Mouse (Mus musculus): ENCODE results near the gene Ncam1. TPM values are rescaled to one million over a fixed set of nuclear protein-coding genes. Genes with fewer than 3 reads are reported as not detected.

Gene Ncam1
- total RNA-seq, 2 experiments from 2014 or later, result 11.2 to 17.6 TPM

DNA sequence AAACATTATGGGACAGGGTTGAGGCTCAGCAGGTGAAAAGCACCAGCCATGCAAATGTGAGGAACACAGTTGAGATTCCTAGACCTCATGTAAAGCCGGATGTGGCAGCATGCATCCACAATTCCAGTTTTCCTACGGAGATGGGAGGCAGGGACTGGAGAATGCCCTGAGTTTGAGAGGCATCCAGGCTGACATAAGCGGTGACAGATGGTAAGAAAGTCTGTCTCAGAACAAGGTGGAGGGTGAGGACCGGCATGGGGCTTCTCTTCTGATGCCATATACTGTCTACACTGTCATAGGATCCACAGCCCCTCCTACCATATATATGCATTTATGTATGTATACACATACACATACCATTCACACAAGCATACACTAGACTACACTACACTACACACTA is 221.6 kb downstream of the Ncam1 start:
- intact Hi-C loops (cut with DNase I), result no loop called here
- no peak for DNase-seq

DNA sequence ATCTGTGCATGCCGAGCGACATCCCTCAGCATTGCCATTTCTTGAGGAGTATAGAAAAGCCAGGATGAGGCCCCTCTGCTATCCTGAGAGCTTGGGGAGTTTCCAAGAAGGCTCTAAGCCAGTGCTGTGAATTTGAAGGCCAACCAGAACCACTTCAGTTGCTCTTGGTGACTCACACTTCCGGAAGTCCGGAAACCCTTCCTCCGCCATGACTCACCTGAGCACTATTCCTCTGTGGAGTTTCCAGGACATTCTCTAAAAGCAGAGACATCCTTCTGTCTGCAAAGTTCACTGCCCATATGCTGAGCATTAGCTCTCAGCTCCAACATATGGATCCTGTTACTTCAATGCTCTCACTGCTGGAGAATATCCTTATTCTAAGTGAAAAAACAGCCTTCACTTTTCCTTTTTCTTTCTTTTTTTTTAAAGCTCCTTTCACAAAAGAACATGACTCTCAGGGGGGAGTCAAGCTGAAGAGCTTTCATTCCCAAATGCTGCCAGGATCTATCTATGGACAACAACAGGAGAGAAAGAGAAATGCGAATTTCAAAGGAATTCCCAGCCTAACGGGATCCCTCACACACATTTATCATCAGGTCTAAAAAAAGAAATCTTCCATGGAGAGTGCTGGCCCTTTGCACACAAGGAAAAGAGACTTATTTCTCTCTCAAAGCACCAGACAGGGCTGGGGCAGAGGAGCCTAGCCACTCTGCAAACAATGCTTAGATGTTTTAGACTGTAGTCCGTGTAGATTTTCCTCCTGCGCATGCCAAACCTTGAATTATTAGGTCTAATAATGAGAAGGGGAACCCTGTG is 226.8 kb downstream of the Ncam1 start:
- intact Hi-C loops (cut with DNase I), result no loop called here
- DNase-seq, result no peak

DNA sequence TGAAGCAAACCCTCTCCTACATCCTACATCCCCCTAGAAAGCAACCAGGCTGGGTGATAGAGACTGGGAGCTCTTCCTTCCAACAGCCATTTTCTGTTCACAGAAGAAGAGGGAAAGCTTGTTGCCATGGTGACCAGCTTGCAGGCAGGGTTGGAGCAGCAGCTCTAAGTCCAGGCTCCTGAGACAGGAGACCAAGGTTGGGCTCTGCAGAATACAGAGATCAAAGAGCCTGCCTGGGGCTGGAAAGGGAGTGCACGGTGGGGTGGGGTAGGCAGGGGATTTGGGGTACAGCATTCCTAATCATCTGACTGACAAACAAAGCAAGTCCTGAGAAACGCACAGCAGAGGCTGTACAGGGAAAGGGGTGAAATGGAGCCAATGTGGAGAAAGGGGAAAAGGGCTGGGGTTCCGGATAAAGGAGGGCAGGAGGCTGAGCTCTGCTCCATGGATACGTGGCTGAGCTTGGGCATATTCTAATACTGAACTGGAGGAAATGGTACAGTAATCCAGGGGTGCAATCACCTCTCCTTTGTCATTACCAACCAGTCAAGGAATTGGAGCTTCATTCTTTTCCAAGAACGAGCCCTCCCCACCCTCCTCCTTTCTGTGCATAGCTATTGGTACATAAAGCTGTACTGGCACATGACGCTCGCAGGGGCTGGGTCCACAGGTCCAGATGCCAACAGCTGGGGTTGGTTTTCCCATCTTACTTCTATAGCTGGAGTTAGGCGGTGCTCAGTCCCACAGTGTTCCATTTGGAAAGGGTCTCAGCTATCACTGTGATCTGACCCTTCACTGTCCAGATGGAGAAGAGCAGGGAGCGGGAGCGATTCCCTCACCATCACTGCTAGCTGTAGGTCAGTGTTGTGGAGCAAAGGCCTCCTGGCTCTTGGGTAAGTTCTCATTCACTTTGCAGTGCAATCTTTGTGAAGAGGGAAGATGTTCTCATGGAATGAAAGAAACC is 227.7 kb downstream of the Ncam1 start:
- intact Hi-C loops (cut with DNase I), result no loop called here
- DNase-seq, result no peak

DNA sequence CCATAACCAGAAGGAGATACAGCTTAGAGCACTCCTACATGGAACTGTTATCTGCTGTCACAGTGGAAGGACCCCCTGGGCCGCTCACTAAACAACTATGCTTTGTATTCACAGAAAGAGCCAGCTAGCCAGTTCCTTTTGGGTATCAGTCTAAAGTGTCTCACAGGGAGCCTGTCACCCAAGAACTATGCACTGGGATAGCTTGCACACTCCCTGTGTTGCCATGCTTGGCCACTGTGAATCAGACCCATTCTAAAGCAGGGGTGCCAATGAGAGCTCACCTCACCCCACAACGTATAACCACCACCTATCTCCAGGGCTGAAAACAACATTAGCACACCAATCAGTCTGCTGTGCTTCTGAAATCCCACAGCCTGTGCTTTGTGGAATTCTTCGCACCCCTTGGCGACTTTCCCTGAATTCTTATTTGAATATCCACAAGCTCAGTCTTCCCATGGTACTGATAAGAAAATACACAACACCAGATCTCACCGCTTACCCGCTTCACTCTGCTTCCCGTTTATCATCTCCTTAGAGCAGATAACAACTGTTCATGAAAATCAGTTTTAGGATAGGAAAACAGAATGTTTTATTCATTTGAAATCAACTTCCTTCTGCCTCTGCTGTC is 228.6 kb downstream of the Ncam1 start:
- intact Hi-C loops (cut with DNase I), result no loop called here
- DNase-seq, result no peak

DNA sequence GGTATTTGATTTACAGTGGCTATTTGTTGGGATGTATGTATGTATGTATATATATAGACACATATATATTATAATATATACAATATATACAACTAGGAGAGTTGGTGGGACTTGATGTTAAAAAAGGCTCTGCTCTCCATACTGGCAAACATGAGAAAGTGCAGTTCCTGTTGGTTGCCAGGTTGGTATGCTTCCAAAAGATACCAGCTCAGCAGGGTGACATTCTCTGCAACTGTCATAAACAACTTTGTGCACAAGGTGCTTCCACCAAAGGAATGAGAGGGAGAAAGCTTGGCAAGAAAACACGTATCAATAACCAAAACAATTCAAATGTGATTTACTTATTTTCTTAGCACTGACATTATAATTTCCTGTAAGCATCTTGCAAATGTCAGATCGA is 232.9 kb downstream of the Ncam1 start:
- no peak for DNase-seq
- intact Hi-C loops (cut with DNase I), result no loop called here

DNA sequence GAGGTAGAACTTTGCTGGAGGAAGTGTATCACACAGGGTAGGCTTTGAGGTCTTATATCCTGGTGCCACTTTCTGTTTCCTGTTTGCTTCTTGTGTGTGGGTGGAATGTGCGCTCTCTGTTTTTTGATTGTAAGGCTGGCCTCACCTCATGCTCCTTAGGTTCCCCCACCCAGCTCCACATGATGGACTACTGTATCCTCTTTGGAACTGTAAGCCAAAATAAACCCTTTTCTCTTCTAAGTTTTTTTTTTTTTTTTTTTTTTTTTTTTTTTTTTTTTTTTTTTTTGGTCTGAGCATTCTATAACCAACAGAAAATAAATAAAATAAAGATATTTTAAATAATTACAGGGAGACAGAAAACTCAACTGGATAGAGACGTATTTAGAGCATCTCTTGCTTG is 239.8 kb downstream of the Ncam1 start:
- intact Hi-C loops (cut with DNase I), result no loop called here
- no peak for DNase-seq

DNA sequence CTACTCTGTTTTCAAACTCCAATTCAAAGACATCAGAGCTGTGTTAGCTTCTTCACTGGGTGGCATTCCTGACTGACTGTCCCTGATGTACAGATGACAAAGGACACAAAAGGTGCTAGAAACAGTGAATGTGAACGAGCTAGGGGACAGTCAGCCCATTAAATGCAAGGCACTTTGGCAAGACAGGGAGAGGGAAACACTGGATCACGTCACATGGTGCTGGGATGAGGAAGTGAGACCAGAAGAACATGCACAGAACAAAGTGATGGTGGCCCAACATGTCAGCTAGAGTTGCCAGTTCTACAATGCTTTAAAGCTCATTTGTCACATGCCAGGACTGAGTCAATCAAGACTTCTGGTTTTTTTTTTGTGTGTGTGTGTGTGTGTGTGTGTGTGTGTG is 247.4 kb downstream of the Ncam1 start:
- intact Hi-C loops (cut with DNase I), result no loop called here

DNA sequence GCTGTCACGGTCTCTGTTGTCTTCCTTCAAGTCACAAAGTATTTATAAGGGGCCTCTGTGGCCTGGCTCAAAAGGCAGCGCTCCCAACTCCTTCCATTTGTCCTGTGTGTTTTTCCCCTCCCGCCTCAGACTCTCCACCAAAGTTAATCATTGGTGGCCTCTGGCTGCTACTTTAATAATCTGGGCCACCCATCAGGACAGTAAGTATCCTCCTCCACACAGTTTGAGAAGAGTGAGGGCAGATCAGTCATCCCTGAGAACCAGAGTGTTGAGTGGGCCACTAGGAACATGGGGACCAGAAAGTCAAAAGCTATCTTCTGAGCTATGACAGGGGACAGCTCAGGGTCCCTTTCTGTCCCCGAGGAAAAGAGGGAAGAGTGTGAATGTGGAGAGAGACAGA is 256.1 kb downstream of the Ncam1 start:
- intact Hi-C loops (cut with DNase I), result no loop called here
- no peak for DNase-seq

More for the DNA sequence above, 247.4 kb downstream of the Ncam1 start:
- DNase-seq, result no peak

DNA sequence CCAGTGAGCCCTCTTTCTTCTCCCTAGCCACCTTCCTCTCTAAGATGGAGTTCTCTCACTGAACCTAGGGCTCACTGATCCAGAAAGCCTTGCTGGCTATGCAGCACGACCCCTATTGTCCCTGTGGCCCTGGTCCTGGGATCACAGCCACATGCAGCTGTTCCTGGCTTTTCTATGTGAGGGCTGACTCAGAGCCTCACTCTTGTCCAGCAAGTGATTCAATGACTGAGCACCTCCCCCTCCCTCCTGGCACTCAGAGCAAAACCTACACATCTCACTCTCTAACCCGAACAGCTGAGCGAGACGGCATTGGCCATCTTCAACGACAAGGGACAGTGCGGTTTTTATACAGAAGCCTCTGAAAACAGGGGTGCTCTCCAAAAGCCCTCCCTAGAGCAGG is 260.9 kb downstream of the Ncam1 start:
- intact Hi-C loops (cut with DNase I), result no loop called here
- peak in 1 of 2 experiments; percentile 27 for DNase-seq

DNA sequence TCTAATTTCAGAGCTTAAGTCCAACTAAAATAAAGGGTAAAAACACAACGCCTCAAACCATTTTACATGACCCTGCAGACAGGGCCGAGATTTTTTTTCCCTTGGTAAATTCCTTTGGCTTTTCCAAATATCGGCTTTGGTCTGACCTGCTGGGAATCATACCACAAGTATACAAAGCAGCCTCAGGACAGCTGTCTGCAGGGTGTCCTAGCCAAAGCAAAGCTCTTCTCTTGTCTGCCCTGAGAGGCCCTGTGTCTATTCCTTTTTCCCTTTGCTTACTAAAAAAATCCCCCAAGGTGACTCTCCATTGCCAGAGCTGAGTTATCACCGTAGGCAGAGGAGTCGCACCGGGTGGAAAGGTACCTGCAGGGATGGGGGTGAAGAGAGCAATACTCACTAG is 262.1 kb downstream of the Ncam1 start:
- no peak for DNase-seq
- intact Hi-C loops (cut with DNase I), result no loop called here

DNA sequence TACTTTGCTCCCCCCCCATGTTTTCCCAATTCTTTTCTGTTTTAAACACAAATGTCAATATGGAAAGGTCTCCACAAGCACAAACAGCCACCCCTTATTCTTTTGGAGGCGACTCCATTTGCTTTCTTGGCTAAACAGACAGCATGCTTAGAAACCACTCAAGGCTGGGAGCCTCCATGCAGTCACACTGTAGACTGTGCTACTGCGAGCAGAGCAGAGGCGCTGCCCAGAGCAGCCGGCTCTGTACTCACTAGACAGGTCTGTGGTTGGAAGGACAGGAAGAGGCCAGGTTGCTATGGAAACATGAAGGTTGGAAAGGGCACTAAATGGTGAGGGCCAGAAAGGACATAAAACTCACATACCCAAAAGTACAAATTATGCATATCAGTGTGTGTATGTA is 263.8 kb downstream of the Ncam1 start:
- DNase-seq, result no peak

DNA sequence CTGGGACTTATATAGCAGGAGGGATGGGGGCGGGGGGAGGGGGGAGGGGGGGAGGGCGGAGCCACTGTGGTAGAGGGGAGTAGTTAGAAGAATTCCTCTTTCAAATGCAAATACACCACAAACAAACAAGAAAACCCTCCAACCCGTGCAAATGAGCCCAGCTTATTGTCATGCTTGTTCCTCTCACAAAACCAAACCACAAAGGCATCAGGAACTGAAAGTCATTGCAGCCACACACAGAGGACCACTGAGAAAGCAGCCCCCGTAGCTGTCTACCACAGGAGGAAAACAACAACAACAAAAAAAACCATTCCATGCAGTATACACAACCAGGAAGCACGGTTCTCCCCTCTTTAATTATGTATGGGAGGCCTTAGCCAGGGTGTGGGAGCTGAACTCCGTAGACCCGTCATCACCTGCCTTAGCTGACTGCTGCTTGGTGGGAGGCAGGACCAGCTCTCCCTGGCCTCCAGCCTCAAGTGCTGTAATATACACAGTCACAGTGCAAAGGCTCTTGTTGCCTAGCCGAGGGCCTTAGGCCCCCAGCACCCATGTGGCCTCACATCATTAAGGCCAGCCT is 264.7 kb downstream of the Ncam1 start:
- DNase-seq, result no peak
- intact Hi-C loops (cut with DNase I), result no loop called here

More for the DNA sequence above, 263.8 kb downstream of the Ncam1 start:
- intact Hi-C loops (cut with DNase I), result no loop called here

DNA sequence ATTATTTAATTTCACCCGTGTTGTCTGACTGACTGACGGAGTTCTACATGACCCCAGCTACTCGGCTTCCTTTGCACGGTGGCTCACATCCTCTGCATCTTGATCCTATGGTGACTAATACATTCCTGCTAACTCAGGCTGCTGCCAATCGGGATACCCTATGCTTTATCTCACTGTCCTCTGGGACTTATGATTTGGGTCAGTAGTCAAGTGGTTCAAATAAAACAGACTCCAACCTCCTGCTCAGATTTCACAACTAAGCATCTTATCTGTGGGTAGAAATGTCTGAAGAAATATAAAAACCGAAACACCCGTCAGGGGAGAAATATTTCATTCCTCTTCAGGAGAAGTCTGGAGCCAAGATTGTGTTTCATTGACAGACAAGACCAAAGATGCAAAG is 265.3 kb downstream of the Ncam1 start:
- DNase-seq, result no peak
- intact Hi-C loops (cut with DNase I), result no loop called here

DNA sequence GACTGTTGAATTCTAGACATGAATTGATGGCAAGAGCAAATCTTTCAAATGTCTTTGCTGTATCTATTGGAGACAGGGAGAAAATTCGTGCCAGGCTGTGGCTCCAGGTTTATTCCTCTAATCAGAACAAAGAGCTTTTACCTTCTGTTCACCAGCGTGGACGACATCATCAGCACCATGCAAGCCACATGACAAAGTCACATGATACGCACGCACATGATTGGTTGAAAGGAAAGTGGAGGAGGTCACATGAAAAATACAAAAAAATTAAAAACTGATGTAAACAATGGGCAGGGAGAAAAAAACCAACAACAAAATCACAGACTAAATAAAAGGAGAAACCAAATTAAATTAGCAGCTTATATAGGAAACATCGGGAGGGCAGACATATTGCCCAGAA is 266.9 kb downstream of the Ncam1 start:
- no peak for DNase-seq
- intact Hi-C loops (cut with DNase I), result no loop called here

DNA sequence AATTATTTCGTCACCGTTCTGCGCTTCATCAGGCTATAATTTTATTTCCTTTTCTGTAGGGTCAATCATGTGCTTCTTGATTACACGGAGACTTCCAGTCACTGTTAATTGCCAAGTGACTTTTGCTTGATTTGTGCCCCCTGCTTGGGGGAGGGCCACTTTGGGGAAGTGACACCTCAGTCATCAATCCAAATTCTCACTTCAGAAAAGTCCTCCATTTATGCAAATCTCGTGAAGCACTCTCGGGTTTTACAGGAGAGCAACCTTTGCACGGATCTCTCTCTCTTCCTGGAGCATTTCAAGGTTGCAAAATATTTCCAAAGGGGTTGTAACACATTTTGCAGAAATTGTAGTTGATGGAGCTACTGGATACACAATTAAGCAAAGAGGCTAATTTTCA is 267.5 kb downstream of the Ncam1 start:
- DNase-seq, result no peak
- intact Hi-C loops (cut with DNase I), result no loop called here

DNA sequence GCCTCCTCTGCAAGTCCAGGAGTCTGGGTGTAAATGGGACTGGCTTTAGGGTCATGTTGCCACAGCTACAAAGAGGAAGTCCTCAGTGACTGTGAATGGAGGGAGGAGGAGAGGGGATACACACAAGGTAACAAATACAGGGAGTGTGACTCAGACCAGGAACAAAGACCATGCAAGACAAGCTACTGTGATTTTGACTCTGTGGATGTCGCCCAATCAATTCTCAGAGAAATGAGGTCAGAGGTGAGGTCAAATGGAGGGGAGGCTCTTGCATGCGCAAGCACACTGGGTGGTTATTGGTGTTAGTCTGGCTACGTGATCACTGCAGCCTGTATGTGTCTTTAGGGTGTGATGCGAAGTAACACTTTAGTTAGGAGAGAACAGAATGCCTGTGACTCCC is 268.0 kb downstream of the Ncam1 start:
- no peak for DNase-seq
- intact Hi-C loops (cut with DNase I), result no loop called here

DNA sequence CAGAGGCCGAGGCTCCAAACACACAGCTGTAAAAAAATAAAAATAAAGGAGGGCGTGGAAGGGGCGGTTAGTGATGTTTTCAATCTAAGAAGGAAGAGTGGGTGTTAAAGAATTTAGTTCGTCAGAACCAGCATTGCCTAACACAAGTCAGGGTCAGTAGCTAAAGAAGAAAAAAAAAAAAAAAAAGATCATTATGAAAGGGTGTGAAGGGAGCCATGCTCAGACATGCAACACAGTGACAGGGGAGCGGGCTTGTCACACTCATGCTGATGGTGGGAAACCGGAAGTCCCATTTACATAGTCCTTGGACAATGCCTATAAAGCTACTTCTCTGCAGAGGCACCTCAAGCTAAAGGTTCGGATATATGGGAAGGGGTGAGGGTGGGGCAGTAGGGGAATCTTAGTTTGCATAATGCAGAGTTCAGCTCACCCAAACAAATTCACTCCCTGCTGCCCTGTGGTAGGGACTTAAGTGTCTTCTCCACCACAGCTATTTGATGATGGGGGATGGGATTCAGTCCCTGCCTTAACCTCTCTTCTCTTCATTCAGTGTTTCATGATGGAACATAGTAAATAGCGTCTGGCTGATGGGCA is 269.3 kb downstream of the Ncam1 start:
- no peak for DNase-seq
- intact Hi-C loops (cut with DNase I), result no loop called here

DNA sequence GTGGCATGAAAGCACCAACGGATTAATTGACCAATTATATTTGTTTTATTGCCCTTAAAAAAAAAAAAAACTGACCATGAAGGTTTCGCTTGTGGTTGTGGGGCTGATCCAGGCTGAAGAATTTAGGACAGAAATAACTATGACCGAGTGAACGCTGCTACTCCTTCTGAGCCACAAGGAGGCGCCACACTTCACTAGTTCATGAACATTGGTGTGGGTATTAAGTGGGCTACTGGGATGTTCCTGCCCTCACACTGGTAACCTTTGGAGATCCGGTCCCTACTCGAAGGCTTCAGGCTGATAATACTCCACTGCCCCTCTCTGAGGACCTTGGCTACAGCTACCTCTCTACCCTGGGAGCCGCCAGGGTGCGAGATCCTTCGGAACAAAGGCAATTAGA is 269.8 kb downstream of the Ncam1 start:
- DNase-seq, result no peak
- intact Hi-C loops (cut with DNase I), result no loop called here

DNA sequence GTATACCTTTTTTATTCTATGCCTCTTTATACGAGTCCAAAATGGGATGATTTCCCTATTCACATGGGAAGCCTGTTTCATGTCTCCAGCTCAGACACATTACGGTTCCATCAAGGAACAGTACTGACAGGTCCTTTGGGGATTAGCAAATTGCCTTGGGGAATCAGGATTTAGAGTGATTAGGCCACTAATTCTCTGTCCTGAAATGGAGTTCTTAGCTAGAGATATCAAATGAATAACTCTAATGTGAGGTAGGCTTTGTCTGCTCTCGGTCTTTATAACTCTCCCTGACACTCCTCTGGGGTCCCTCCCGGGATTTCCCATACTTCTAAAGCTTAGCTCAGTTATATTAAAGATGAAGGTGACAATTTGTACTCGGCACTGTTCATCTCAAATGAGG is 270.7 kb downstream of the Ncam1 start:
- intact Hi-C loops (cut with DNase I), result no loop called here
- no peak for DNase-seq

DNA sequence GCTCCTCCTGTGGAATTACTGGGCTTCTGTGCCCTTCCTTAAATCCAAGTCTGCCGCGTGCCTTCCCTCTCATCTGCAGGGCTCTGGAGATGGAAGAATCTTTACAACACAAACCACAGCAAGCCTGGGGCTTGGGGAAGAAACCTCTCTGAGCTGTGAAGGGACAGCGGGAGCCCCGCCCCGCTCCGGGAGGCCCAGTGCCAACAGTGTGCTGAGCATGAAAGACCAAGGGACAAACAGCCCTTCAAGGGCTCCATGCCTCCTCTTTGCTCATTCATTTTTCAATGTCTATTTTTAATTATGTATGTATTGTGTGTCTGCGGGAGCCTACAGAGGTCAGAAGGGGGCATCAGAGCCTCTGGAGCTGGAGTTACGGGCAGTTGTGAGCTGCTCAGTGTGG is 271.4 kb downstream of the Ncam1 start:
- DNase-seq, result no peak
- intact Hi-C loops (cut with DNase I), result no loop called here

DNA sequence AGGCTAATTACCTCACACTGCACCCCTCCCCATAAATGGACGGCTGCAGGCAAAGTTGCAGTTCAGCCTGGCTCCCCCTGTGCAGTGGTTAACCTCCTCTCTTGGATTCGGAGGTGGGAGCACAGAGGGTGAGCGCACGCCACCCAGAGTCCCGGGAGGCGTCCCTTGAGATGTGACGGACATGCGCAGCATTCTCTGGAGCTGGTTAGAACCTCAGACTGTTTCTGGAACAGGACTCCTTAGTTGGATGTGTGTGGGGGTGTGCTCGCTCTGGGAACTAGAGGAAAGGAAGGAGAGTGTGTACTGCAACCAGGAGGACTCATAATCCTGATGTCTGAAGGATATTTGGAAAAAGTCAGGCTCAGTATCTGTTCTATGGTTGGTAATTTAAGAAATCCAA is 274.0 kb downstream of the Ncam1 start:
- intact Hi-C loops (cut with DNase I), result no loop called here
- no peak for DNase-seq
